Mouse (Mus musculus): ENCODE results near the gene Galntl5. TPM values are rescaled to one million over a fixed set of nuclear protein-coding genes. Genes with fewer than 3 reads are reported as not detected.
"Not testable (repeated sequence)": the region's sequence is repeated elsewhere in the genome, so short reads cannot be mapped to it uniquely, and the experiment has no call there.

Gene Galntl5
- polyA plus RNA-seq, 1 experiment from 2014 or later, result not detected

DNA sequence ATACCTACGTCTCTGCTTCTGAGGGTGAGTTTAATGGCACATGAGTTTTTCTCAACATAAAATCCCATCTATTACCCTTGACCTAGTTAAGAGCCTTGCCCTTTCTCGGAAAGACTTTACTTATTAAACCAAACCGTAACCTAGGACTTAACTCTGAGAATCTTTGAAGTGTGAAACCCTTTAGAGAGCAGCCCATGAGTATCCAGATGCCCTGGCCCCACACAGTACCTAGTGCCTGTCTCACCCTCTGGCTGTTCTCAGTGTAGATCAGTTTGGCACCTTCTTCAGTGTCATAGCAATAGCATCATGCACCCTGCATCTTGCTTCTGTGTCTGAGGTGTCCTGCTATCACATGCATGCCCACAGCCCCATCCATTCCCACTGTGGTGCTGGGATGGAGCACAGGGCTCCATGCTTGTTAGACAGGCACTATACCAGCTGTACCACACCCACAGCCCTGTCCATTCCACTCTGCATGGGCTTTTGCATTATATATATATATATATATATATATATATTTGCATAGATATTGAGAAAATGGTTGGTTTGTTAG, 1.2 kb upstream of the Galntl5 start:
- H3K9ac ChIP-seq (ENCODE audit: low read depth, low read length), result no peak overlapping the region
- DNase-seq (ENCODE audit: low spot score) (no peak), ATAC-seq (ENCODE audit: low read depth) (no peak)
- WGBS, result 82% methylated on average over 3 of the region's 3 CpGs
- no peak overlapping the region for H3K4me2 ChIP-seq (ENCODE audit: low read depth, low read length)
- no peak overlapping the region for H3K4me3 ChIP-seq (ENCODE audit: low read depth, low read length)
- no peaks in the 10 kb centered on the region for H3K27me3 ChIP-seq (replicated peaks; ENCODE audit: control insufficient read depth, insufficient read depth, low read length)
- no peaks in the 10 kb centered on the region for H3K36me3 ChIP-seq (ENCODE audit: control insufficient read depth, insufficient read depth, low read length)
- no peaks in the 10 kb centered on the region for H3K9me3 ChIP-seq (ENCODE audit: control insufficient read depth, low read length)
- no peak overlapping the region for H3K27ac ChIP-seq (replicated peaks; ENCODE audit: low read depth, low read length)
- H3K4me1 ChIP-seq (ENCODE audit: control insufficient read depth, insufficient read depth, low read length), result no peaks in the 10 kb centered on the region

DNA sequence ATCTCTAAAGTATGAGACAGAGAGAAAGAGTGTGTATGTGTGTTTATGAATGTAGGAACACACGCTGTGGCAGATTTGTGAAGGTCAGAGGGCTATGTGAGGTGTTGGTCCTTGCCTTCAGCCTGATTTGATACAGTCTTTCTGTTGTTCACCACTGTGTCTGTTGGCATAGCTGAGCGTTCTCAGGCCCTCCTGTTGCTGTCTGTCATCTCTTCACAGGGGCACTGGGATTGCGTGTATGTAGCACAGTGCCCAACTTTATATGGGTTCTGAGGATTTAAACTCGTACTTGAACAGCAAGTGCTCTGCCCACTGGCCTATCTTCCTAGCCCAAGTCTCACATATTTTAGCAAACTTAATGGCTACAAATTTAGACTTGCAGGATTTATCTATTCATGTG, 2.3 kb downstream of the Galntl5 start:
- no peaks in the 10 kb centered on the region for H3K27me3 ChIP-seq (replicated peaks; ENCODE audit: control insufficient read depth, insufficient read depth, low read length)
- no peaks in the 10 kb centered on the region for H3K36me3 ChIP-seq (ENCODE audit: control insufficient read depth, insufficient read depth, low read length)
- no peak overlapping the region for H3K9ac ChIP-seq (ENCODE audit: low read depth, low read length)
- H3K9me3 ChIP-seq (ENCODE audit: control insufficient read depth, low read length), result no peaks in the 10 kb centered on the region
- H3K4me3 ChIP-seq (ENCODE audit: low read depth, low read length), result no peak overlapping the region
- WGBS, result 78% methylated on average over 4 of the region's 4 CpGs
- no peak overlapping the region for H3K4me2 ChIP-seq (ENCODE audit: low read depth, low read length)
- DNase-seq (ENCODE audit: low spot score) (no peak), ATAC-seq (ENCODE audit: low read depth) (no peak)
- no peaks in the 10 kb centered on the region for H3K4me1 ChIP-seq (ENCODE audit: control insufficient read depth, insufficient read depth, low read length)
- H3K27ac ChIP-seq (replicated peaks; ENCODE audit: low read depth, low read length), result no peak overlapping the region

DNA sequence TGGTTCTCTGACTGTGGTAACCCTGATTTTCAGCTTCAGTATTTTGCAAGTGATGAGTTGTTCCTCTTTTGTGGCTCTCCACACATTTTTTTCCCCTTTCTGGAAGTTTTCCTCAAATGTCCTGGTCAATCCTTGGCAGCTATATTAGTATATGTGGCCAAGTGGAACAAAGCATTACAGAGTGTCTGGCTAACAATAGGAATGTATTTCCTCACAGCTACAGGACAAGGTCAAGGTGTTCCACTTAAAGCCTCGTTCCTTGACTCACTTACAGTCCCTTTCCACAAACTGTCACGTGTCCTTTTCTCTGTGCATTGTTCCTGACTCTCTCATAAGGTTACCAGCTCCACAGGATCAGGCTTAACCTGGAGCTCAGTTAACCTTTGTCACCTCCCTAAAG, 3.3 kb downstream of the Galntl5 start:
- H3K36me3 ChIP-seq (ENCODE audit: control insufficient read depth, insufficient read depth, low read length), result no peaks in the 10 kb centered on the region
- ATAC-seq (ENCODE audit: low read depth) (no peak), DNase-seq (ENCODE audit: low spot score) (no peak)
- H3K4me2 ChIP-seq (ENCODE audit: low read depth, low read length), result no peak overlapping the region
- no peak overlapping the region for H3K27ac ChIP-seq (replicated peaks; ENCODE audit: low read depth, low read length)
- no peaks in the 10 kb centered on the region for H3K9me3 ChIP-seq (ENCODE audit: control insufficient read depth, low read length)
- H3K4me3 ChIP-seq (ENCODE audit: low read depth, low read length), result no peak overlapping the region
- H3K4me1 ChIP-seq (ENCODE audit: control insufficient read depth, insufficient read depth, low read length), result no peaks in the 10 kb centered on the region
- WGBS, result 55% methylated on average over 2 of the region's 2 CpGs
- H3K27me3 ChIP-seq (replicated peaks; ENCODE audit: control insufficient read depth, insufficient read depth, low read length), result no peaks in the 10 kb centered on the region
- H3K9ac ChIP-seq (ENCODE audit: low read depth, low read length), result no peak overlapping the region

DNA sequence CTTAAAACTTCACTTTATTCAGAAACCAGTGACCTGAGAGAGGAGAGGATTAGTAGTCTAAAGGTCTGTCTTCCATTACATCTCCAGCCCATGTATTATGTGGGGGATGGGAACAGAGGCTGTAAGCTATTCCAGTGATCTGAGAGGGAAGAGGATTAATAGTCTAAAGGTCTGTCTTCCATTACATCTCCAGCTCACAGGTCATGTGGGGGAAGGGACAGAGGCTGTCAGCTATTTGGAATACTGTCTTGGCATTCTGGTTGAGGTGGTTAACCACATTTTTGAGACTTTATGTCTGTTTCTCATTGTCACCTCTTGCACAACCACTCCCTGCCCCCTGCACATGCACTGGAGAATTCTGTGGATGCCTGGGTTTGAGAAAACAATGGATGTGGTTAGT, 6.5 kb downstream of the Galntl5 start:
- no peak overlapping the region for H3K4me3 ChIP-seq (ENCODE audit: low read depth, low read length)
- no peaks in the 10 kb centered on the region for H3K4me1 ChIP-seq (ENCODE audit: control insufficient read depth, insufficient read depth, low read length)
- ATAC-seq (ENCODE audit: low read depth), result no peak
- H3K27me3 ChIP-seq (replicated peaks; ENCODE audit: control insufficient read depth, insufficient read depth, low read length), result no peaks in the 10 kb centered on the region
- no peak overlapping the region for H3K4me2 ChIP-seq (ENCODE audit: low read depth, low read length)
- no peaks in the 10 kb centered on the region for H3K36me3 ChIP-seq (ENCODE audit: control insufficient read depth, insufficient read depth, low read length)
- H3K9me3 ChIP-seq (ENCODE audit: control insufficient read depth, low read length), result no peaks in the 10 kb centered on the region
- no peak overlapping the region for H3K27ac ChIP-seq (replicated peaks; ENCODE audit: low read depth, low read length)
- DNase-seq (ENCODE audit: low spot score), result peak; percentile 28
- H3K9ac ChIP-seq (ENCODE audit: low read depth, low read length), result no peak overlapping the region

DNA sequence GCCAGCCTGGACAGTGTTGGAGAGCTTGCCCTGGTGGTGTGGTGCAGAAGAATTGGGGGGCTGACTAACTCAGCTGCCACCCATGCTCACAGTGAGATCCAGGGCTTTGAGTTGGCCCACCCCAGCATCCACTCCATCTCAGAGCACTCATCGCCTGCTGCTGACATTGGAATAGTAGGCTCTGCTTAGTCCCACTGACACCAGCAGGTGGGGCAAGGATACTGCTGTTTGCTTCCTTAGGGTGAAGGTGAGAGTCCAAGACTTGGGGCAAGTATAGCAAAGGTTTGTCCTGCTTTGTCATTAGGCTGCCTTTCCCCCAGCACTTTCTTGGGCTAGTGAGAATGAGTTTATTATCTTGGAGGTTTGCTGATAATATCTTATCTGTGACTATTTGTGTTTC, 7.5 kb downstream of the Galntl5 start:
- no peak for ATAC-seq (ENCODE audit: low read depth)
- Histone ChIP-seq H3K36me3 (ENCODE audit: control insufficient read depth, insufficient read depth, low read length) (no peaks in the 10 kb centered on the region), H3K9ac (ENCODE audit: low read depth, low read length) (no peak overlapping the region), H3K9me3 (ENCODE audit: control insufficient read depth, low read length) (no peaks in the 10 kb centered on the region), H3K27ac (replicated peaks; ENCODE audit: low read depth, low read length) (no peak overlapping the region), H3K4me3 (ENCODE audit: low read depth, low read length) (no peak overlapping the region), H3K4me2 (ENCODE audit: low read depth, low read length) (no peak overlapping the region), H3K4me1 (ENCODE audit: control insufficient read depth, insufficient read depth, low read length) (no peaks in the 10 kb centered on the region), H3K27me3 (replicated peaks; ENCODE audit: control insufficient read depth, insufficient read depth, low read length) (no peaks in the 10 kb centered on the region)
- no peak for DNase-seq (ENCODE audit: low spot score)
- 46% methylated on average over 1 of the region's 1 CpGs for WGBS

DNA sequence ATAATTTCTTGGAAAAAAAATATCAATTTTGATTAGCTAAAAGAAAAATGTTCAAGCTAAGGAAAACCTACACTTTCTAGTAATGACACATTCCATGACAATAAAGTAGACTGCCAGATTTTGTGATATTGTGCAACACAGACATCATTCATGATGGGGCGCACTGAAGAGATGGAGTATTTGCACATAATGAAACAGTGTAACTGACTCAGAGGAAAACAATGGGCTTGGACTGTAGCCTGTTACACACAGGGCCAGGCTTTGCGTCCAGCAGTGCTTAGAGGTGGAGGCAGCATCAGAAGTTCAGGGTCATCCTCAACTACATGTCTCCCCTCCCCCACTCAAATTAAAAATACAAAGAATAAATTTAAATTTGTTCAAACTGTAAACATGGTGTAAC, 9.3 kb downstream of the Galntl5 start:
- Histone ChIP-seq H3K27me3 (replicated peaks; ENCODE audit: control insufficient read depth, insufficient read depth, low read length) (no peaks in the 10 kb centered on the region), H3K36me3 (ENCODE audit: control insufficient read depth, insufficient read depth, low read length) (no peaks in the 10 kb centered on the region), H3K4me2 (ENCODE audit: low read depth, low read length) (no peak overlapping the region), H3K9ac (ENCODE audit: low read depth, low read length) (no peak overlapping the region), H3K27ac (replicated peaks; ENCODE audit: low read depth, low read length) (no peak overlapping the region), H3K4me1 (ENCODE audit: control insufficient read depth, insufficient read depth, low read length) (no peaks in the 10 kb centered on the region), H3K9me3 (ENCODE audit: control insufficient read depth, low read length) (no peaks in the 10 kb centered on the region), H3K4me3 (ENCODE audit: low read depth, low read length) (no peak overlapping the region)
- no peak for DNase-seq (ENCODE audit: low spot score)
- WGBS, result 88% methylated on average over 2 of the region's 2 CpGs
- no peak for ATAC-seq (ENCODE audit: low read depth)

DNA sequence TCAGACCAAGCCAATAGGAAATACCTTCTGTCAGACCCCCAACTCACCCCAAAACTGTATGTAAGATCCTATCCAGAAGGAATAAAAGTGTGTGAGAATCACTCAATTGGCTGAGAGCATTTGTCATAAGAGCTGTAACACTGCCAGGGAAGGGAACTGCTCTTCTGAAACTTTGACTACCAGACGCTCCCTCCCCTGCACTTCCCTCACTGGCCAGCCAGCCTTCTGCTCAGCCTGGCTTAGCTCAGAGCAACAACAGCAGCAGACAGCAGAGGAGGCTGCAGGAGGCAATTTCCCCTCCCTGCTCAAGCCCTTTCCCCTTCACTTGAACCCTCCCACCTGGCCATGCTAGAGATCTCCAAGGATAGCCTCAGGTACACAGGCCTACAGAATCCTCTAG, 30.6 kb downstream of the Galntl5 start:
- H3K4me3 ChIP-seq (ENCODE audit: low read depth, low read length), result no peak overlapping the region
- ATAC-seq (ENCODE audit: low read depth) (no peak), DNase-seq (ENCODE audit: low spot score) (no peak)
- H3K4me1 ChIP-seq (ENCODE audit: control insufficient read depth, insufficient read depth, low read length), result no peaks in the 10 kb centered on the region
- no peaks in the 10 kb centered on the region for H3K27me3 ChIP-seq (replicated peaks; ENCODE audit: control insufficient read depth, insufficient read depth, low read length)
- H3K27ac ChIP-seq (replicated peaks; ENCODE audit: low read depth, low read length), result no peak overlapping the region
- no peak overlapping the region for H3K4me2 ChIP-seq (ENCODE audit: low read depth, low read length)
- no peaks in the 10 kb centered on the region for H3K9me3 ChIP-seq (ENCODE audit: control insufficient read depth, low read length)
- no peak overlapping the region for H3K9ac ChIP-seq (ENCODE audit: low read depth, low read length)
- 55% methylated on average over 1 of the region's 1 CpGs for WGBS
- no peaks in the 10 kb centered on the region for H3K36me3 ChIP-seq (ENCODE audit: control insufficient read depth, insufficient read depth, low read length)

DNA sequence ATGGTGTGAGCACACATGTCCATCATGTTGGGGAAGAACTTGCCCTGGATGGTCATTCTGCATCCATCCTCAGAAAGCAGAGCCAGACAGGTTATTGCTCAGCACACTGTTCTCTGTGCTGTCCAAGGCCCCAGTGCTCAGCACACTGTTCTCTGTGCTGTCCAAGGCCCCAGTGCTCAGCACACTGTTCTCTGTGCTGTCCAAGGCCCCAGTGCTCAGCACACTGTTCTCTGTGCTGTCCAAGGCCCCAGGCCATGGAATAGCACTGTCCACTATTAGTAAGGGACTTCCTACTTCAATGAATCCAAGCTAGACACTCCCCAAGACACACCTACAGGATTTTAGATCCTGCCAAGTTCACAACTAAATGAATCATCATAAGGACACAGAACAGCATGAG, 32.0 kb downstream of the Galntl5 start:
- not testable (repeated sequence) for H3K36me3 ChIP-seq (ENCODE audit: control insufficient read depth, insufficient read depth, low read length); H3K4me3 ChIP-seq (ENCODE audit: low read depth, low read length); H3K4me1 ChIP-seq (ENCODE audit: control insufficient read depth, insufficient read depth, low read length); ATAC-seq (ENCODE audit: low read depth); DNase-seq (ENCODE audit: low spot score); H3K4me2 ChIP-seq (ENCODE audit: low read depth, low read length); H3K9me3 ChIP-seq (ENCODE audit: control insufficient read depth, low read length); H3K27me3 ChIP-seq (replicated peaks; ENCODE audit: control insufficient read depth, insufficient read depth, low read length); H3K27ac ChIP-seq (replicated peaks; ENCODE audit: low read depth, low read length); H3K9ac ChIP-seq (ENCODE audit: low read depth, low read length)

DNA sequence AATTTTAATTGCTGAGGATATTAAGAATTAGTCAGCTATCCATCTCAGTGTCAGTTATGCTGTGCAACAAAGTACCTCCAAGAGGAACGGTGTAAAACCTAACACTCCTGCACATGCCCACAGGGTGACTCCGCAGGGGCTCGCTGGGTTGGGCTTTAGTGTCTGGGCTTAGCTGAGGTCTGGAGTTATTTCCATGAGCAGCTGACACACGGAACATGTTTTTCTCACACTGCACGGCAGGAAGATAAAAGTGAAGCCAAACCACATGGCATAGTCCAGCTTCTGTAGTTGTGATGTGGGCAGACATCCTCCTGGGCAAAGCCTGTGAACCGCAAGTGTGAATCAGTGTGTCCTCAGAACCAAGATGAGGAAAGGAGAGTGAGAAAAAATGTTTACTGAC, 33.7 kb downstream of the Galntl5 start:
- 71% methylated on average over 6 of the region's 6 CpGs for WGBS

More for the DNA sequence above, 33.7 kb downstream of the Galntl5 start:
- H3K9me3 ChIP-seq (ENCODE audit: control insufficient read depth, low read length), result no peaks in the 10 kb centered on the region
- no peak overlapping the region for H3K9ac ChIP-seq (ENCODE audit: low read depth, low read length)
- no peak for DNase-seq (ENCODE audit: low spot score)
- H3K4me2 ChIP-seq (ENCODE audit: low read depth, low read length), result no peak overlapping the region
- no peak for ATAC-seq (ENCODE audit: low read depth)
- no peak overlapping the region for H3K4me3 ChIP-seq (ENCODE audit: low read depth, low read length)
- no peak overlapping the region for H3K27ac ChIP-seq (replicated peaks; ENCODE audit: low read depth, low read length)
- no peaks in the 10 kb centered on the region for H3K4me1 ChIP-seq (ENCODE audit: control insufficient read depth, insufficient read depth, low read length)
- H3K27me3 ChIP-seq (replicated peaks; ENCODE audit: control insufficient read depth, insufficient read depth, low read length), result no peaks in the 10 kb centered on the region
- H3K36me3 ChIP-seq (ENCODE audit: control insufficient read depth, insufficient read depth, low read length), result no peaks in the 10 kb centered on the region

Data from embryonic facial prominence, embryonic 14.5 days (tissue).